Mouse (Mus musculus) heart, postnatal 10 days (tissue): ENCODE results near the gene Mpp4. TPM values are rescaled to one million over a fixed set of nuclear protein-coding genes. Genes with fewer than 3 reads are reported as not detected.

Experiments
- DNase-seq, 2 experiments: peaks; one replicate each; pipeline ENCODE4 v3.0.0; 2021
- intact Hi-C: fragments of 180-260 bp; cut with DNase I; formaldehyde crosslinking; loops from one replicate; pipeline ENCODE4 v1.15.1; 2025
- total RNA-seq, 2 experiments: library from RNA; stranded (reverse); gene quantifications; 2 replicates each; pipeline ENCODE4 v1.2.3; 2021

The Mpp4 gene
- total RNA-seq, 2 experiments from 2014 or later = 0.24 TPM; not detected in 1

DNA sequence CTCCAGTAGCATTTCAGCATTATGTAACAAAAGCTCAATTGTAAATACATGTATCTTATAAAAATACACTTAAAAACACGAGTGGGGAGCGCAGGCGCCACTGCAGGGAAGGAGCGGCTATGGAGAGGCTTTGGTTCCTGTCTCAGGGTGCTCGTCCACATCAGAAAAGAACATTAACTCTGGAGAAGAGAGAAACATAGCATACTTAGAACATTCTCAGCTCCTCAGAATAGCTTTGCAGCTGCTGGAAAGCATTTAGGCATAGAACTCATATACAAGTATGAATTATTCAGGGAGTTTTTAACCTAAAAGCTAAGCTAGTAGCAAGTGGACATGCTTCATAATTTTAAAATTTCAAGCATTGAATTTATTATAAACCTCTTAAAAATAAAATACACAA is 62.2 kb downstream of the Mpp4 start:
- DNase-seq = no peak
- intact Hi-C loops = no loop called here

DNA sequence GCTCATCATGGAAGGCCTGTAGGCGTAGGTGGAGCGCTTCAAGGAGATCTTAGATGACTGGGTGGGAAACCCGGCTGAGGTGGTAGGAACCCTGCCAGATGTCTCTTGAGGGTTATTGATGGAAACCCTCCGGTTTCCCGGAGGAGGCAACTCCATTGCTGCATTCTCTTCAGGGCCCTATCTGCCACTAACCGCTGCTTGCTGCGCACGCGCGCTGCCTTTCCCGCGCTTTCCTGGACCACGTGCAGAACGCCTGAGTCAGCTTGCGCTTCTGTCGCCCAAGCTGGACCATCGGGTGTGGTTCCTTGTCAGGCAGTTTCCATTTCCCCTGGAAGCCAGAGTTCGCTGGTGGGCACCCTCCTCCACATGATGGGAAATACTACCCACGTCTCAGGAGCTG is 68.5 kb downstream of the Mpp4 start, which contains the start of gene C2cd6:
Gene C2cd6, minus strand, starts transcription at position 196 of the 400 bp plus-strand sequence.
- intact Hi-C loops = no loop called here
- no peak for DNase-seq

Other genes with a start within 250 kb of the Mpp4 start
- 100 to 1,000 TPM; 155 to 161 TPM for gene Trak2, start 190.0 kb downstream of the Mpp4 start, total RNA-seq
- gene Stradb, start 189.9 kb downstream of the Mpp4 start, total RNA-seq = 10 to 100 TPM; 39.6 to 40.7 TPM
- gene C2cd6, start 68.5 kb downstream of the Mpp4 start, total RNA-seq = not detected
- 1 to 10 TPM; 4.3 to 6.2 TPM for gene Tmem237, start 43.0 kb downstream of the Mpp4 start, total RNA-seq
- 10 to 100 TPM; 10.7 to 11.0 TPM for gene Als2, start 73.8 kb upstream of the Mpp4 start, total RNA-seq
- under 1 TPM in 1 of 2 experiments, not detected in 1; 0.22 TPM for gene Cdk15, start 93.5 kb upstream of the Mpp4 start, total RNA-seq